Mouse (Mus musculus) left cerebral cortex, adult 8-10 months (tissue): ENCODE results near the gene Siglecf. TPM values are rescaled to one million over a fixed set of nuclear protein-coding genes. Genes with fewer than 3 reads are reported as not detected.
"Not testable (repeated sequence)": the region's sequence is repeated elsewhere in the genome, so short reads cannot be mapped to it uniquely, and the experiment has no call there.

Source experiments
- DNase-seq, 2 experiments: peaks; one replicate each; pipeline ENCODE4 v3.0.0; 2022; ENCODE audit warnings: low spot score in 2 of 2
- total RNA-seq, 4 experiments: library from RNA; stranded (reverse); gene quantifications; 2 replicates each; pipeline ENCODE4 v1.2.4; 2022

Siglecf gene
- total RNA-seq = 1 to 10 TPM in 2 of 4 experiments, under 1 TPM in 2; 0.46 to 2.1 (median 1.4) TPM

DNA sequence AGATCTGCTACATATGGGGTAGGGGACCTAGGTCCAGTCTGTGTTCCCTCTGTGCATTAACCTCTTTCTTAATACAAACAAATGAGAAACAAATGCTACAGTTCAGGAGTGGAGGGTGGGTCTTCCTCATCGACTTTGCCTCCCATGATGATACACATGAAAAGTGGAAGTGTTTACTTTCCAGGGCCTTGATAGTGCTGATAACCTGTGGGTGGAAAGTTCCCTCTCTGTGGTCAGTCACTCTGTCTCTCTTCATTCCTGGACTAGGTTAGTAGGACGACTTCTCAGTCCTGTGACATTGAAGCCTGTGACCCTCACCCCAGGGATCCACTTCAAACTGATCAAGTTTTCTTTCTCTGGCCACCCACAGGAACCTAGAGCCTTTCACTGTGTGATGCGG is at the start of gene Siglecf:
Gene Siglecf (plus strand): TSS at position 188 of the 400 bp plus-strand sequence.
- DNase-seq = no peak

DNA sequence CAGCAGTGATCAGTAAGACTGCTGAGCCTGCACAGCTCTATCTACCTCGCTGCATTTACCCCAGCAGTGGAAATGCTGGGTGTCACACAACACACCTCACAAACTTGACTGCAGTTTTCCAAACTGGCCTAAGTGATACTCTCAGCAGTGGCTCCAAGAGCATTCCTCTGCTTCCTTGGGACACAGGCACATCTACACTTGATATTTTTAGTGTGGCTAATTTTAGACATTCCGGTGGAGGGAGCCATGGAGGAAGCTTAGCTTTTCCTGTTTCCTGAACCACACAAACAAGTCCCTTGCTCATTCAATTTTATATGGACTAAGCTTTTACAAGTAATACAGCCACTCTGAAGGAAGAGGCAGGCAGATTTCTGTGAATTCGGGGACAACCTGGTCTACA is 45.9 kb upstream of the Siglecf start:
- DNase-seq = no peak

DNA sequence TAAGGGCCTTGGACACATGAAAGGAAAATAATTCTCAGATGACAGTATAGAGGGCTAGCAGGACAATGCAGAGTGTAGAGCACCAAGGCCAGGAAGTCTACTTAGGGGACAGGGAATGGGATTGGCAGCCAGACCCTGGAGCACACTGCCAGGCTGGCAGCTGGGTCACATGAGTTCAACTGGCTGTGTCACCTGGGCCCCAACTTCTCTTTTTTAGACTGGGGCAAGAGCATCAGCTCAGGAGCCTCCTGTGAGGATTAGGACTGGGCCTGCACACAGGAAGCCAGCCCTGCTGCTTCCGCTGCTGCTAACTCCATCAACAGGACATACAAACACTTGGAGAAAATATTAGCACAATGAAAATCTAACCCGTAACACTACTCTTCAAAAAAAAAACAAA is 42.1 kb upstream of the Siglecf start:
- DNase-seq = no peak

GRCm38 (mm10) chr7:43311632-43312031 is 39.5 kb upstream of the Siglecf start:
- no peak for DNase-seq

GRCm38 (mm10) chr7:43312386-43313012 is 38.6 kb upstream of the Siglecf start:
- DNase-seq = no peak

DNA sequence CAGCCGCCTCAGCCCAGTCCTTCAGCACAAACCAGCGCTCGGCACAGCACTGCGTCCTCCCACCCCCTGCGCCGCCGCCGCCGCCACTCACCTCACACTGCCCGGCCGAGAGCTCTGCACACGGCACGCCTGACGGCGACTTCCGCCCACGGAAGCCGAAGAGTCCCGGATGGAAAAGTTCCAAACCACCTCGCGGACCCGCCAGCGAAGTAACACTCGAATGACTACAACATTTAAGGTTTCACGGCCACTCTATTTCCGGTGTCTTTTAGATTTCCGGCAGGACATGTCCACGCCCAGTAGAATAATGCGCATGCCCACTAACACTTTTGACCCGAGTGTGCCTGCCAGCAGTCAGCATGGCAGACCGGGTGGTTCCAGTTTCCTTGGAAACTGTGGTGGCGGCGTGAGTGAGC is 38.1 kb upstream of the Siglecf start, which contains the start of gene Zfp715:
Gene Zfp715 (minus strand): TSS at position 282 of the 416 bp plus-strand sequence.
- peak; percentile 74 to 96 for DNase-seq

- DNase-seq = no peak
Observed at GRCm38 (mm10) chr7:43326223-43326780, 24.8 kb upstream of the Siglecf start.

DNA sequence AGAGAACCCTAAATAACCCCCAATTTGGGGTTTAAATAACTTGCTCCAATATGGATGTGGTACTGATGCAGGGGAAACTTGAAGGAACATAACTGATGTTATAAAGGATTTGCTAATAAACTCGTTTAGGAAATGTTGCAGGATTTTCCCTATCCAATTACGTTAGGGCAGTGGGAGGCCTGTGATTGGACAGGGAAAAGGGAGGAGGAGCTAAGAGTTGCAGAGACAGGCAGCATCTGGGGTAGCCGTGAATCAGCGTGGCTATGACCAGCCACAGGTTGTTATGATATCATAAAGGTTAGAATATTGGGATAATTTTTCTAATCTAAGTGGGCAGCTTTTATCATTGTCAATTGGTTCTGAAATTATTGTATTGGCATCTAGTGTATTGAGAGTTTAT is 23.0 kb upstream of the Siglecf start:
- DNase-seq = no peak

- no peak for DNase-seq
Observed at GRCm38 (mm10) chr7:43333203-43333602, 17.9 kb upstream of the Siglecf start.

GRCm38 (mm10) chr7:43333899-43334298 is 17.2 kb upstream of the Siglecf start:
- DNase-seq = no peak

GRCm38 (mm10) chr7:43340771-43341170 is 10.4 kb upstream of the Siglecf start:
- DNase-seq = no peak

DNA sequence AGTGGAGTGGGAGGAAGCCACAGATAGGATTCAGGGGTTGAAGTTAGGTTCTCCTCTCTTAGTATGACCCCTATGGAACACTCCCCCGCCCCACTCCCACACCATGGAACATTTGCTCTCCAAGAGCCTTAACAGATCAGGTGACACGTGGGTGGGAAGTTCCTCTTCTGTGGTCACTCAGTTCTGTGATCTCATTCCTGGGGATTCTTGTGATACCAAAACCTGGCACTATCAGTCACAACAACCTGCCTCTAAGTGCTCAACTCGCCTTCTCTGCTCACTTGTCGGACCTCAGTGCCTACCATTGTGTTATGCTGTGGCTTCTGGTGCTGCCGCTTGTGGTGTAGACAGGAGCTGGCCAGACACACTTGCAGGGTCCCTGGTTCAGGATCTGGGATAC is 8.0 kb upstream of the Siglecf start:
- DNase-seq = no peak

- no peak for DNase-seq
Observed at GRCm38 (mm10) chr7:43344020-43344419, 7.1 kb upstream of the Siglecf start.

GRCm38 (mm10) chr7:43344491-43344890 is 6.7 kb upstream of the Siglecf start:
- no peak for DNase-seq

GRCm38 (mm10) chr7:43346148-43346547 is 5.0 kb upstream of the Siglecf start:
- no peak for DNase-seq

- no peak for DNase-seq
Observed at GRCm38 (mm10) chr7:43346571-43346970, 4.6 kb upstream of the Siglecf start.

DNA sequence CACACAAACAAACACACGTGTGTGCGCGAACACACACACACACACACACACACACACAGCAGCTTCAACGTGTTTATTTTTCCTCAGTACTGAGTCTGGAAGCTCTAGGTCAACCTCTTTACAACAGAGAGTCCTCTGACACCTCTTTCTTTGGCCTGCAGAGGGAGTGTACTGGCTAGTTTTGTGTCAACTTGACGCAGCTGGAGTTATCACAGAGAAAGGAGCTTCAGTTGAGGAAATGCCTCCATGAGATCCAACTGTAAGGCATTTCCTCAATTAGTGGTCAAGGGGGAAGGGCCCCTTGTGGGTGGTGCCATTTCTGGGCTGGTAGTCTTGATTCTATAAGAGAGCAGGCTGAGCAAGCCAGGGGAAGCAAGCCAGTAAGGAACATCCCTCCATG is 1.5 kb upstream of the Siglecf start:
- DNase-seq = not testable (repeated sequence)

DNA sequence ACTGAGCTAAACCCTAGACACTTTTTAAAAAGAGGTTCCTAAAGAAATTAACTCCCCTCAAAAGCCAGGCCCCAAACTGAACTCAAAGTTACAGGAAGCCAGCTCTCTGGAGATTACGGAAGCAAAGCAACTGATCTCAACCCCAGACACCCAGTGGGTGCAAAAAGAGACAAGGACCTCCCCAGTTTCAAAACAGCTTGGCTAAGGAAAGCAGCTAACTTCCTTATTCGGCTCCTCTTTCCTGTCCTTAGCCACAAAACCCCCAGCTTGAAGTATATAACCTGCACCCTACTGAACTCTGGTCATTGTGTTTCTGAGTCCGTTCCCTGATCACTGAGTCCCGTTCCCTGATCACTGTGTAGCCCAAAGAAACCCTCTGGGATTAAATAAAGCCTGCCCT is 2.0 kb downstream of the Siglecf start:
- DNase-seq = no peak

DNA sequence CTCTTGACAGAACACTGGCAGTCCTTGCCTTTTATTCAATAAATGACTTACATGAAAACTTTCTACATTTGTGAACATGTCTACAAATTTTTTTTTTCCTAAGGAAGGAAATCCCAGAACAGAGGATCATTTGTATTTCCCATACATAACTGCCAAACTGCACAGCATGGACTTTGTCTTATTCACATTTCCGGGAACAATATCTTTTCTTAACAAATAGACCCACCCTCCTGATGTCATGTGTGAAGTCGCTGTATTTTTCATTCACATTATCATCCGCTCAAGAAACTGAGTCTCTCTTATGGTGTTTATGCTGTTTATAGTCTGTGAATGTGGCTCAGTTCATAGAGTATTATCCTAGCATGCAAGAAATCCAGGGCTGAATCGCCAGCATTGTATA is 2.6 kb downstream of the Siglecf start:
- DNase-seq = no peak

GRCm38 (mm10) chr7:43354893-43355835 is 4.0 kb downstream of the Siglecf start:
- no peak for DNase-seq

DNA sequence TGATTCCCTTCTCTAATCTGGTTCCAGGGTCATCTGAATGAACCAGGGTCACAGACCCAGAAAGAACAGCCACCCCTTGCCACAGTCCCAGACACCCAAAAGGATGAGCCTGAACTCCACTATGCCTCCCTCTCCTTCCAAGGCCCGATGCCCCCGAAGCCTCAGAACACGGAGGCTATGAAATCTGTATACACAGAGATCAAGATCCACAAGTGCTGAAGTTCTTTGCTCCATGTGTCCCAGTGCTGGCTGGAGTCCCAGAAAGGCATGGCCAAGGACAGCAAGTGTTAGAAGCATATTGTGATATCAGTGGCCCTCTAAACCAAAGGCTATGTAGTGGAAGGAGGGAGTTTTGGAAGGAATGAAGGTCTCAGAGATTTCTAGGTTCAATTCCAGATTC is 7.4 kb downstream of the Siglecf start:
- DNase-seq = no peak

- no peak for DNase-seq
Observed at GRCm38 (mm10) chr7:43361442-43361841, 10.3 kb downstream of the Siglecf start.
